In the genomic region with DNA sequence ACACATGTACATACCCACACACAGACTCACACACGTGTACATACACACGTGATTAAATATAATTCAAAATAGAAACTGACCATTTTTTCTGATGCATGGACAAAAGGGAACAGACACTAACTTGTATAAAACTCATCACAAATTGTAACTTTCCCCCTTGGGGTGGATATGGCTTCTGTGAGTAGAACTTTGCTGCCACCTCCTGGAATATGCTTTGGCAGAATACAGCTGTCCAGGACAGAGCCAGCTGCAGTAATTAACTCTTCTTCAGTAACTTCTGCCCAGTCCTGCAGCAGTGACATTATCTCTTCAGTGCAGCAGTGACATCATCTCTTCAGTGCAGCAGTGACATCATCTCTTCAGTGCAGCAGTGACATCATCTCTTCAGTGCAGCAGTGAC, we compare ENCODE assay signal across 10 mouse cellular contexts. TPM values are rescaled to one million over a fixed set of nuclear protein-coding genes. Genes with fewer than 3 reads are reported as not detected.
DNase-seq lines count a peak whose midpoint lies in the region; ATAC-seq and TF ChIP-seq lines count a peak whose summit lies in the region.
"Had no signal": no experiment of that assay in that cellular context is flagged by ENCODE, and none has a peak within 500 bp of the region (broad histone marks: within the 10 kb centered on the region; RNA-seq: fewer than 3 reads in every experiment).

No protein-coding gene starts in this region.

- no peak overlapping the region for H3K27ac ChIP-seq in layer of hippocampus, adult 2 months
- no peak overlapping the region for H3K27ac ChIP-seq in kidney, postnatal 0 days
- H3K27ac ChIP-seq: lung, embryonic 15.5 days had no signal

- no peak overlapping the region for H3K9ac ChIP-seq in kidney, postnatal 0 days (ENCODE audit: low read depth, low read length)
- H3K9ac ChIP-seq: lung, embryonic 15.5 days had no signal

- TF ChIP-seq CTCF in layer of hippocampus, adult 2 months (conservative IDR thresholded peaks at IDR 0.05), result peak; percentile 75
- TF ChIP-seq CTCF in G1E (IDR thresholded peaks at IDR 0.05; ENCODE audit: low read depth, low read length), result no peak
- peak; percentile 78 for TF ChIP-seq CTCF in kidney, postnatal 0 days (IDR thresholded peaks at IDR 0.05; ENCODE audit: low read depth)

- no peak overlapping the region for H3K4me3 ChIP-seq in layer of hippocampus, adult 2 months
- no peak overlapping the region for H3K4me3 ChIP-seq in G1E (ENCODE audit: low read depth, low read length)
- H3K4me3 ChIP-seq in kidney, postnatal 0 days (replicated peaks; ENCODE audit: low read depth, low read length), result no peak overlapping the region
- H3K4me3 ChIP-seq: erythroblast, embryonic 14.5 days; lung, embryonic 15.5 days had no signal

- peak in 1 of 2 experiments; percentile 13 for DNase-seq in layer of hippocampus, adult 2 months (ENCODE audit: low spot score in 2 of 2)
- no peak for DNase-seq in layer of hippocampus, postnatal 25 days (ENCODE audit: extremely low spot score in 1 of 2, low spot score in 1 of 2)
- no peak for DNase-seq in G1E (ENCODE audit: low spot score)
- peak; percentile 13 for DNase-seq in c-Kit-positive CD71-negative TER-119-negative erythroid progenitor cells, embryonic 14.5 days (ENCODE audit: low read depth)
- DNase-seq in kidney, postnatal 0 days (ENCODE audit: low spot score), result peak; percentile 81
- DNase-seq in naive thymus-derived CD4-positive, alpha-beta T cell, adult 2 months (ENCODE audit: low read depth), result peak; percentile 69
- DNase-seq in gastrocnemius, postnatal 25 days, result no peak

- no peaks in the 10 kb centered on the region for H3K36me3 ChIP-seq in G1E (replicated peaks)
- no peaks in the 10 kb centered on the region for H3K36me3 ChIP-seq in kidney, postnatal 0 days (ENCODE audit: insufficient read depth, low read length)
- H3K36me3 ChIP-seq: lung, embryonic 15.5 days had no signal

- peaks cover 11% of the 10 kb centered on the region for H3K4me1 ChIP-seq in G1E (ENCODE audit: insufficient read depth, low read depth, low read length)
- H3K4me1 ChIP-seq in kidney, postnatal 0 days (replicated peaks; ENCODE audit: insufficient read depth, low read length), result no peaks in the 10 kb centered on the region
- H3K4me1 ChIP-seq: lung, embryonic 15.5 days had no signal

- 67% methylated on average over 2 of the region's 2 CpGs for WGBS in kidney, postnatal 0 days

- H3K9me3 ChIP-seq in G1E (replicated peaks), result peaks cover 3% of the 10 kb centered on the region
- no peaks in the 10 kb centered on the region; the same call in none of the 2 replicates for H3K9me3 ChIP-seq in kidney, postnatal 0 days (replicated peaks; ENCODE audit: low read length)

- no peak overlapping the region for H3K4me2 ChIP-seq in kidney, postnatal 0 days (ENCODE audit: low read length)
- H3K4me2 ChIP-seq: lung, embryonic 15.5 days had no signal

- no peaks in the 10 kb centered on the region for H3K27me3 ChIP-seq in G1E (ENCODE audit: insufficient read depth, low read length)
- H3K27me3 ChIP-seq in kidney, postnatal 0 days (ENCODE audit: insufficient read depth, low read length), result no peaks in the 10 kb centered on the region
- H3K27me3 ChIP-seq: lung, embryonic 15.5 days had no signal

- ATAC-seq in G1E (ENCODE audit: extremely low read depth, insufficient number of reproducible peaks, low FRiP score, poor library complexity, severe bottlenecking), result peak; percentile 45; the same call in 1 of the 2 replicates
- peak; percentile 73; the same call in 1 of the 2 replicates for ATAC-seq in kidney, postnatal 0 days (replicated peaks; ENCODE audit: low FRiP score, low read depth)
- no peak for ATAC-seq in cerebellum, adult (ENCODE audit: insufficient number of reproducible peaks, low FRiP score, low TSS enrichment)

RNA-seq across cellular contexts. Expression of a gene that starts 15.7 kb away (rescaled TPM):
- total RNA-seq in layer of hippocampus, adult 2 months (2021), result not detected
- total RNA-seq in layer of hippocampus, postnatal 25 days (2021), result not detected
- not detected in 2 replicates for total RNA-seq in G1E (2014; fragmentation: Nextera tagmentation)
- 0.12 and 0.22 TPM in 2 replicates for total RNA-seq in G1E (2017)
- polyA plus RNA-seq in G1E (2012), result not detected in 2 replicates
- not detected in 2 replicates for polyA plus RNA-seq in kidney, postnatal 0 days (2015; fragmentation: Nextera tagmentation; extraction: Ambion mirVana)
- not detected for total RNA-seq in gastrocnemius, postnatal 25 days (2021)
- polyA plus RNA-seq: erythroblast, embryonic 14.5 days; lung, embryonic 15.5 days had no signal

RNA-seq across cellular contexts. Expression of a gene that starts 40.1 kb away (rescaled TPM):
- total RNA-seq in layer of hippocampus, adult 2 months (2021), result 10 to 100 TPM; 46.9 to 51.7 TPM
- 10 to 100 TPM; 49.0 to 52.6 TPM for total RNA-seq in layer of hippocampus, postnatal 25 days (2021)
- total RNA-seq in G1E (2014; fragmentation: Nextera tagmentation) (51.0 and 60.9 TPM in 2 replicates), G1E (2017) (59.8 and 64.2 TPM in 2 replicates)
- 11.9 and 12.6 TPM in 2 replicates for polyA plus RNA-seq in G1E (2012)
- 80.1 and 80.9 TPM in 2 replicates for polyA plus RNA-seq in kidney, postnatal 0 days (2015; fragmentation: Nextera tagmentation; extraction: Ambion mirVana)
- total RNA-seq in gastrocnemius, postnatal 25 days (2021), result 10 to 100 TPM; 23.2 to 26.9 TPM

RNA-seq across cellular contexts. Expression of a gene that starts 40.7 kb away (rescaled TPM):
- total RNA-seq in layer of hippocampus, adult 2 months (2021), result 10 to 100 TPM; 36.2 to 38.0 TPM
- total RNA-seq in layer of hippocampus, postnatal 25 days (2021), result 10 to 100 TPM; 39.8 to 41.9 TPM
- 0.29 and 1.4 TPM in 2 replicates for total RNA-seq in G1E (2014; fragmentation: Nextera tagmentation)
- total RNA-seq in G1E (2017), result 2.9 and 4.3 TPM in 2 replicates
- polyA plus RNA-seq in G1E (2012), result 0.02 TPM in 2 replicates
- polyA plus RNA-seq in kidney, postnatal 0 days (2015; fragmentation: Nextera tagmentation; extraction: Ambion mirVana), result 2.0 and 2.2 TPM in 2 replicates
- 1 to 10 TPM; 3.7 to 4.1 TPM for total RNA-seq in gastrocnemius, postnatal 25 days (2021)
- polyA plus RNA-seq: erythroblast, embryonic 14.5 days had no signal

Comparison
In these comparisons a context has a peak if more than half of its experiments do, and no peak if none do; other contexts are left out.
1. DNase-seq: peak in c-Kit-positive CD71-negative TER-119-negative erythroid progenitor cells, embryonic 14.5 days (single experiment), kidney, postnatal 0 days (single experiment) and naive thymus-derived CD4-positive, alpha-beta T cell, adult 2 months (single experiment); none in layer of hippocampus, postnatal 25 days (0 of 2), G1E (single experiment) and gastrocnemius, postnatal 25 days (single experiment).
2. RNA of a gene that starts 40.7 kb away (total RNA-seq): 39.8 to 41.9 TPM in layer of hippocampus, postnatal 25 days and 36.2 to 38.0 TPM in layer of hippocampus, adult 2 months; 0.29 to 4.3 TPM in G1E and 3.7 to 4.1 TPM in gastrocnemius, postnatal 25 days; every median in the first group is over 4 times any median in the second.